Mouse (Mus musculus) erythroid progenitor cell, adult 5-6 weeks (primary cell): ENCODE measurements around the gene Tktl1. TPM values are rescaled to one million over a fixed set of nuclear protein-coding genes. Genes with fewer than 3 reads are reported as not detected.
A peak's percentile ranks its signal among the peaks of the same experiment; 100 is the strongest.
"Not testable (repeated sequence)": the region's sequence is repeated elsewhere in the genome, so short reads cannot be mapped to it uniquely, and the experiment has no call there.

Experiments
- ATAC-seq: replicated peaks from 2 replicates; pipeline ENCODE4 v1.8.0; 2016; ENCODE audit warnings: moderate number of reproducible peaks, mild to moderate bottlenecking, moderate TSS enrichment, inconsistent platforms; ENCODE audit not compliant: poor library complexity, low FRiP score, severe bottlenecking
- total RNA-seq, 2 experiments: library from RNA; stranded (forward) in 1 of 2; stranded (reverse) in 1 of 2; fragments of 150-400 nt in 1 of 2; fragments of 186-747, 209-891 nt in 1 of 2; gene quantifications; 2 replicates each; pipeline versions ENCODE4 v1.2.3 to v1.2.4; 2015 to 2017; ENCODE audit warnings: low replicate concordance in 2 of 2

Gene Tktl1
- not detected in 2 replicates for total RNA-seq (2015; ENCODE audit: low replicate concordance)
- total RNA-seq (2017; ENCODE audit: low replicate concordance), result not detected in 2 replicates

- no peak for ATAC-seq
These were observed at the start of gene Tktl1 for GRCm38 (mm10) chrX:74176959-74177358. Tktl1 (plus strand) TSS chrX:74177259.

GRCm38 (mm10) chrX:74135263-74135662 lies 41.8 kb upstream of the Tktl1 start, which contains the start of gene Mecp2:
Mecp2 (minus strand) TSS chrX:74135363.
- not testable (repeated sequence) for ATAC-seq

GRCm38 (mm10) chrX:74167738-74168137 lies 9.3 kb upstream of the Tktl1 start, which contains the start of gene Tex28:
Tex28 (minus strand) TSS chrX:74167838.
- no peak for ATAC-seq

GRCm38 (mm10) chrX:74203556-74203955 lies 26.5 kb downstream of the Tktl1 start:
- no peak for ATAC-seq

GRCm38 (mm10) chrX:74218496-74218895 lies 41.4 kb downstream of the Tktl1 start:
- ATAC-seq, result no peak

GRCm38 (mm10) chrX:74219449-74219848 lies 42.4 kb downstream of the Tktl1 start:
- no peak for ATAC-seq

- ATAC-seq, result not testable (repeated sequence)
These were observed 43.0 kb downstream of the Tktl1 start for GRCm38 (mm10) chrX:74220099-74220498.

GRCm38 (mm10) chrX:74230038-74230437 lies 53.0 kb downstream of the Tktl1 start:
- no peak for ATAC-seq

- no peak for ATAC-seq
These were observed 56.1 kb downstream of the Tktl1 start for GRCm38 (mm10) chrX:74233196-74233595.

GRCm38 (mm10) chrX:74240332-74240731 lies 63.3 kb downstream of the Tktl1 start:
- no peak for ATAC-seq

GRCm38 (mm10) chrX:74243396-74243795 lies 66.3 kb downstream of the Tktl1 start:
- no peak for ATAC-seq

GRCm38 (mm10) chrX:74243807-74244206 lies 66.7 kb downstream of the Tktl1 start:
- ATAC-seq, result peak; percentile 78

- ATAC-seq, result no peak
These were observed 67.6 kb downstream of the Tktl1 start for GRCm38 (mm10) chrX:74244614-74245083.

- ATAC-seq, result no peak
These were observed 68.0 kb downstream of the Tktl1 start for GRCm38 (mm10) chrX:74245107-74245506.

GRCm38 (mm10) chrX:74245687-74246086 lies 68.6 kb downstream of the Tktl1 start:
- peak; percentile 48 for ATAC-seq

- ATAC-seq, result peak; percentile 83
These were observed 69.2 kb downstream of the Tktl1 start for GRCm38 (mm10) chrX:74246213-74246681.

- ATAC-seq, result no peak
These were observed 69.6 kb downstream of the Tktl1 start for GRCm38 (mm10) chrX:74246693-74247092.

- no peak for ATAC-seq
These were observed 71.6 kb downstream of the Tktl1 start for GRCm38 (mm10) chrX:74248651-74249050.

GRCm38 (mm10) chrX:74249615-74250014 lies 72.6 kb downstream of the Tktl1 start, which contains the start of gene Flna:
Flna (minus strand) TSS chrX:74249820.
- no peak for ATAC-seq

GRCm38 (mm10) chrX:74254153-74254887 lies 77.3 kb downstream of the Tktl1 start, which contains the start of gene Emd:
Emd (plus strand) TSS chrX:74254687.
- peak; percentile 97 for ATAC-seq
